Mouse (Mus musculus) forebrain, embryonic 12.5 days (tissue): Measurements from ENCODE around the gene Crebrf. TPM values are rescaled to one million over a fixed set of nuclear protein-coding genes. Genes with fewer than 3 reads are reported as not detected.

Experiments
- ATAC-seq: fragments of 200-750 bp; cut with Nextera tagmentation; 2 replicates; pipeline ENCODE4 v1.8.0; 2017; ENCODE audit warnings: moderate TSS enrichment; ENCODE audit not compliant: low FRiP score
- H3K27ac ChIP-seq: fragments of 300-500 bp; sonication (generic); 2 replicates; pipeline ENCODE4 v1.5.1; 2016; ENCODE audit warnings: mild to moderate bottlenecking
- H3K27me3 ChIP-seq: fragments of 300-500 bp; sonication (generic); 2 replicates; pipeline ENCODE4 v1.6.1; 2016; ENCODE audit warnings: mild to moderate bottlenecking
- H3K36me3 ChIP-seq: fragments of 300-500 bp; sonication (generic); replicated peaks from 2 replicates; pipeline ENCODE4 v1.6.1; 2016; ENCODE audit warnings: mild to moderate bottlenecking
- H3K4me1 ChIP-seq: fragments of 300-500 bp; sonication (generic); 2 replicates; pipeline ENCODE4 v1.6.1; 2016
- H3K4me2 ChIP-seq: fragments of 300-500 bp; sonication (generic); 2 replicates; pipeline ENCODE4 v1.6.1; 2016; ENCODE audit warnings: mild to moderate bottlenecking, moderate library complexity
- H3K4me3 ChIP-seq: fragments of 300-500 bp; sonication (generic); replicated peaks from 2 replicates; pipeline ENCODE4 v1.5.1; 2016; ENCODE audit warnings: mild to moderate bottlenecking
- H3K9ac ChIP-seq: fragments of 300-500 bp; sonication (generic); 2 replicates; pipeline ENCODE4 v1.6.1; 2016; ENCODE audit warnings: mild to moderate bottlenecking
- H3K9me3 ChIP-seq: fragments of 300-500 bp; sonication (generic); 2 replicates; pipeline ENCODE4 v1.6.1; 2016
- WGBS: fragments of 180-500 bp; shearing (Covaris S2); methylation state at CpG from one replicate; pipeline ENCODE4 v1.1.7; 2016; 5-methylcytosine and 5-hydroxymethylcytosine counted together
- polyA plus RNA-seq: library from polyadenylated mRNA; unstranded; fragments of >200 nt; fragmentation: Nextera tagmentation; extraction: Ambion mirVana; gene quantifications from 2 replicates; pipeline ENCODE4 v1.2.1, GENCODE M21; 2016

The Crebrf gene
- polyA plus RNA-seq, 1 experiment from 2014 or later: 7.6 TPM

GRCm38 (mm10) chr17:26708499-26708898, 7.0 kb upstream of the Crebrf start:
- Histone ChIP-seq H3K4me1 (0 out of 2 replicates have a peak, but pooled peaks cover 4% of the 10 kb centered on the region), H3K9me3 (no peaks in the 10 kb centered on the region), H3K4me3 (no peak overlapping the region), H3K4me2 (no peak overlapping the region), H3K36me3 (no peaks in the 10 kb centered on the region), H3K27ac (no peak overlapping the region), H3K27me3 (no peaks in the 10 kb centered on the region; the same call in 1 of the 2 replicates), H3K9ac (no peak overlapping the region)
- no peak for ATAC-seq

GRCm38 (mm10) chr17:26708993-26709590, 6.4 kb upstream of the Crebrf start:
- Histone ChIP-seq H3K4me1 (0 out of 2 replicates have a peak, but pooled peaks cover 4% of the 10 kb centered on the region), H3K9ac (no peak overlapping the region), H3K9me3 (no peaks in the 10 kb centered on the region), H3K36me3 (no peaks in the 10 kb centered on the region), H3K27me3 (no peaks in the 10 kb centered on the region; the same call in 1 of the 2 replicates), H3K27ac (no peak overlapping the region), H3K4me3 (no peak overlapping the region), H3K4me2 (no peak overlapping the region)
- ATAC-seq: no peak
- 58% methylated on average over 9 of the region's 9 CpGs for WGBS

- Histone ChIP-seq H3K27ac (no peak overlapping the region), H3K4me3 (no peak overlapping the region), H3K27me3 (no peaks in the 10 kb centered on the region; the same call in 1 of the 2 replicates), H3K9me3 (no peaks in the 10 kb centered on the region), H3K36me3 (no peaks in the 10 kb centered on the region), H3K9ac (no peak overlapping the region), H3K4me2 (no peak overlapping the region), H3K4me1 (0 out of 2 replicates have a peak, but pooled peaks cover 7% of the 10 kb centered on the region)
- WGBS: 57% methylated on average over 6 of the region's 6 CpGs
- ATAC-seq: no peak
These were observed 5.4 kb upstream of the Crebrf start for GRCm38 (mm10) chr17:26710049-26710448.

GRCm38 (mm10) chr17:26715916-26716717, 667 bp downstream of the Crebrf start:
- Histone ChIP-seq H3K9me3 (no peaks in the 10 kb centered on the region), H3K27ac (peak overlapping the region; percentile 80), H3K4me3 (peak overlapping the region; percentile 99), H3K4me1 (peaks cover 7% of the 10 kb centered on the region; the same call in 1 of the 2 replicates), H3K27me3 (no peaks in the 10 kb centered on the region; the same call in 1 of the 2 replicates), H3K36me3 (no peaks in the 10 kb centered on the region), H3K9ac (peak overlapping the region; percentile 70), H3K4me2 (peak overlapping the region; percentile 70)
- ATAC-seq: peak; percentile 97
- under 1% methylated on average over 68 of the region's 75 CpGs for whole genome bisulfite sequencing

GRCm38 (mm10) chr17:26717868-26718267, 2.4 kb downstream of the Crebrf start:
- Histone ChIP-seq H3K9me3 (no peaks in the 10 kb centered on the region), H3K27me3 (no peaks in the 10 kb centered on the region; the same call in 1 of the 2 replicates), H3K27ac (no peak overlapping the region), H3K4me1 (peaks cover 7% of the 10 kb centered on the region; the same call in 1 of the 2 replicates), H3K4me2 (no peak overlapping the region), H3K9ac (no peak overlapping the region), H3K36me3 (no peaks in the 10 kb centered on the region), H3K4me3 (no peak overlapping the region)
- WGBS: 57% methylated on average over 2 of the region's 2 CpGs
- no peak for ATAC-seq

- Histone ChIP-seq H3K4me2 (no peak overlapping the region), H3K27me3 (no peaks in the 10 kb centered on the region), H3K4me1 (peaks cover 7% of the 10 kb centered on the region; the same call in 1 of the 2 replicates), H3K9me3 (no peaks in the 10 kb centered on the region), H3K9ac (no peak overlapping the region), H3K27ac (no peak overlapping the region), H3K36me3 (no peaks in the 10 kb centered on the region), H3K4me3 (no peak overlapping the region)
- no peak for ATAC-seq
These were observed 4.0 kb downstream of the Crebrf start for GRCm38 (mm10) chr17:26719405-26719804.

GRCm38 (mm10) chr17:26721802-26722201, 6.4 kb downstream of the Crebrf start:
- Histone ChIP-seq H3K9ac (no peak overlapping the region), H3K4me2 (no peak overlapping the region), H3K27ac (no peak overlapping the region), H3K9me3 (no peaks in the 10 kb centered on the region), H3K4me3 (no peak overlapping the region), H3K27me3 (no peaks in the 10 kb centered on the region), H3K36me3 (no peaks in the 10 kb centered on the region), H3K4me1 (peaks cover 2% of the 10 kb centered on the region; the same call in 1 of the 2 replicates)
- no peak for ATAC-seq
- 82% methylated on average over 2 of the region's 2 CpGs for WGBS

GRCm38 (mm10) chr17:26724790-26725189, 9.3 kb downstream of the Crebrf start:
- H3K4me2 ChIP-seq: no peak overlapping the region
- no peaks in the 10 kb centered on the region for H3K4me1 ChIP-seq
- H3K27me3 ChIP-seq: no peaks in the 10 kb centered on the region
- no peak overlapping the region for H3K9ac ChIP-seq
- H3K9me3 ChIP-seq: no peaks in the 10 kb centered on the region
- H3K4me3 ChIP-seq: no peak overlapping the region
- ATAC-seq: no peak
- 67% methylated on average over 1 of the region's 1 CpGs for WGBS
- H3K27ac ChIP-seq: no peak overlapping the region
- no peaks in the 10 kb centered on the region for H3K36me3 ChIP-seq

GRCm38 (mm10) chr17:26726674-26727073, 11.2 kb downstream of the Crebrf start:
- Histone ChIP-seq H3K4me1 (no peaks in the 10 kb centered on the region), H3K36me3 (no peaks in the 10 kb centered on the region), H3K27me3 (no peaks in the 10 kb centered on the region), H3K27ac (no peak overlapping the region), H3K4me2 (no peak overlapping the region), H3K9ac (no peak overlapping the region), H3K9me3 (no peaks in the 10 kb centered on the region), H3K4me3 (no peak overlapping the region)
- no peak for ATAC-seq
- WGBS: 87% methylated on average over 1 of the region's 1 CpGs

GRCm38 (mm10) chr17:26727110-26727755, 11.8 kb downstream of the Crebrf start:
- Histone ChIP-seq H3K9ac (no peak overlapping the region), H3K9me3 (no peaks in the 10 kb centered on the region), H3K36me3 (no peaks in the 10 kb centered on the region), H3K4me2 (no peak overlapping the region), H3K4me1 (no peaks in the 10 kb centered on the region), H3K27me3 (no peaks in the 10 kb centered on the region), H3K27ac (no peak overlapping the region), H3K4me3 (no peak overlapping the region)
- WGBS: 78% methylated on average over 3 of the region's 3 CpGs
- ATAC-seq: no peak

- Histone ChIP-seq H3K36me3 (no peaks in the 10 kb centered on the region), H3K4me3 (no peak overlapping the region), H3K4me1 (no peaks in the 10 kb centered on the region), H3K27ac (no peak overlapping the region), H3K9ac (no peak overlapping the region), H3K4me2 (no peak overlapping the region), H3K27me3 (no peaks in the 10 kb centered on the region), H3K9me3 (no peaks in the 10 kb centered on the region)
- 50% methylated on average over 4 of the region's 4 CpGs for WGBS
- ATAC-seq: no peak
These were observed 27.1 kb downstream of the Crebrf start for GRCm38 (mm10) chr17:26742581-26742980.

GRCm38 (mm10) chr17:26743294-26743693, 27.8 kb downstream of the Crebrf start:
- Histone ChIP-seq H3K36me3 (no peaks in the 10 kb centered on the region), H3K4me2 (no peak overlapping the region), H3K4me1 (no peaks in the 10 kb centered on the region), H3K9ac (no peak overlapping the region), H3K27me3 (no peaks in the 10 kb centered on the region), H3K27ac (no peak overlapping the region), H3K9me3 (no peaks in the 10 kb centered on the region), H3K4me3 (no peak overlapping the region)
- no peak for ATAC-seq
- WGBS: 77% methylated on average over 1 of the region's 1 CpGs
